ENCODE assay signal across 20 mouse cellular contexts in the genomic region with DNA sequence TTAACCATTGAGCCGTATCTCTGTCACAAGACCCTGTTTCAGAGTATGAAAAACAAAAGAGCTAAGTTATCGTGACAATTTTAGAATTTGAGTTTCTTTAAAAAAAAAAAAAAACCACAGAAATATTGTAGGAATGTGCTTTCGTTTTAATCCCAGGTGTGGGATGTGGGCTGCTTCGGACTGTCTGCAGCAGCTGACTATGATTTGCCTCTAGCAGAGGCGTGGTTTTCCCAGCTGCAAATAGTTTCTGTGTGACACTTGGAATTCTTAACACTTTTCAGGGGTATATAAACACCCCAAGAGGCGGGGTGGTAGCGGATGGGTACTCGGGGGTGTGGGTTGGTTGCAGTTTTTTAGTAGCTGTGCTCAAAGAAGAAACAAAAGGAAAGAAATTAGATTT. TPM values are rescaled to one million over a fixed set of nuclear protein-coding genes. Genes with fewer than 3 reads are reported as not detected.
A peak's percentile ranks its signal among the peaks of the same experiment; 100 is the strongest.
DNase-seq lines count a peak whose midpoint lies in the region; ATAC-seq and TF ChIP-seq lines count a peak whose summit lies in the region.
"Had no signal": no experiment of that assay in that cellular context is flagged by ENCODE, and none has a peak within 500 bp of the region (broad histone marks: within the 10 kb centered on the region; RNA-seq: fewer than 3 reads in every experiment).

No protein-coding gene starts in this region.

- no peak for TF ChIP-seq CTCF in gastrocnemius, adult 2 months (IDR thresholded peaks at IDR 0.05)
- no peak for TF ChIP-seq CTCF in midbrain, postnatal 0 days (IDR thresholded peaks at IDR 0.05)

- TF ChIP-seq POLR2A in myocyte (IDR thresholded peaks at IDR 0.05; ENCODE audit: insufficient read length, low read depth), result no peak

- H3K27ac ChIP-seq in gastrocnemius, adult 2 months, result peak overlapping the region; percentile 97
- no peak overlapping the region for H3K27ac ChIP-seq in hindbrain, embryonic 14.5 days
- no peak overlapping the region for H3K27ac ChIP-seq in hindbrain, embryonic 13.5 days
- no peak overlapping the region for H3K27ac ChIP-seq in midbrain, embryonic 13.5 days
- no peak overlapping the region for H3K27ac ChIP-seq in midbrain, postnatal 0 days (ENCODE audit: low read depth, low read length)
- H3K27ac ChIP-seq: liver, embryonic 14.5 days; midbrain, embryonic 15.5 days; neural tube, embryonic 13.5 days had no signal

- peak overlapping the region; percentile 89 for H3K4me3 ChIP-seq in gastrocnemius, adult 2 months
- no peak overlapping the region for H3K4me3 ChIP-seq in hindbrain, embryonic 14.5 days (replicated peaks; ENCODE audit: low read length)
- no peak overlapping the region for H3K4me3 ChIP-seq in hindbrain, embryonic 13.5 days
- H3K4me3 ChIP-seq in midbrain, embryonic 13.5 days (replicated peaks), result peak overlapping the region; percentile 68; the same call in 1 of the 2 replicates
- H3K4me3 ChIP-seq in midbrain, postnatal 0 days (ENCODE audit: low read depth, low read length), result no peak overlapping the region
- H3K4me3 ChIP-seq in myocyte, result peak overlapping the region; percentile 62

- H3ac ChIP-seq in myocyte (ENCODE audit: control insufficient read depth, insufficient read length), result no peak overlapping the region

- H3K9ac ChIP-seq in hindbrain, embryonic 14.5 days, result no peak overlapping the region
- no peak overlapping the region for H3K9ac ChIP-seq in hindbrain, embryonic 13.5 days
- H3K9ac ChIP-seq in midbrain, embryonic 13.5 days (replicated peaks), result no peak overlapping the region
- no peak overlapping the region for H3K9ac ChIP-seq in midbrain, postnatal 0 days (replicated peaks; ENCODE audit: low read length, poor library complexity, severe bottlenecking)
- H3K9ac ChIP-seq: midbrain, embryonic 15.5 days had no signal

- intact Hi-C loops in gastrocnemius, adult 2 months (cut with DNase I), result no loop called here

- peak; percentile 10 for DNase-seq in gastrocnemius, adult 2 months
- no peak for DNase-seq in gastrocnemius, adult 18-20 months (ENCODE audit: low spot score)
- DNase-seq in hindbrain, embryonic 14.5 days (ENCODE audit: low spot score), result no peak
- DNase-seq in midbrain, postnatal 0 days (ENCODE audit: low spot score), result no peak
- DNase-seq: B cell, adult 2 months; cerebellum, adult 18-20 months; gastrocnemius, postnatal 14 days; heart, postnatal 14 days; kidney, postnatal 10 days; right cerebral cortex, postnatal 4 days had no signal

- H3K4me2 ChIP-seq in hindbrain, embryonic 14.5 days (replicated peaks), result peak overlapping the region; percentile 71
- H3K4me2 ChIP-seq in hindbrain, embryonic 13.5 days, result no peak overlapping the region
- no peak overlapping the region for H3K4me2 ChIP-seq in midbrain, embryonic 13.5 days (replicated peaks)
- no peak overlapping the region for H3K4me2 ChIP-seq in midbrain, postnatal 0 days (ENCODE audit: low read depth, low read length, poor library complexity, severe bottlenecking)
- H3K4me2 ChIP-seq in myocyte (ENCODE audit: low read depth), result peak overlapping the region; percentile 97

- WGBS in hindbrain, embryonic 14.5 days, result 95% methylated on average over 8 of the region's 8 CpGs
- 95% methylated on average over 8 of the region's 8 CpGs for WGBS in hindbrain, embryonic 13.5 days
- 95% methylated on average over 8 of the region's 8 CpGs for WGBS in midbrain, embryonic 13.5 days
- WGBS in midbrain, postnatal 0 days, result 93% methylated on average over 8 of the region's 8 CpGs

- peaks cover 29% of the 10 kb centered on the region for H3K79me2 ChIP-seq in myocyte (ENCODE audit: control insufficient read depth, insufficient read depth)

- H3K4me1 ChIP-seq in hindbrain, embryonic 14.5 days (replicated peaks; ENCODE audit: control insufficient read depth, insufficient read depth, low read length), result peaks cover 20% of the 10 kb centered on the region
- H3K4me1 ChIP-seq in hindbrain, embryonic 13.5 days (replicated peaks), result peaks cover 38% of the 10 kb centered on the region
- peaks cover 34% of the 10 kb centered on the region for H3K4me1 ChIP-seq in midbrain, embryonic 13.5 days (replicated peaks)
- H3K4me1 ChIP-seq in midbrain, postnatal 0 days (ENCODE audit: insufficient read depth, low read length), result peaks cover 6% of the 10 kb centered on the region; the same call in 1 of the 2 replicates

- ATAC-seq in hindbrain, embryonic 14.5 days (ENCODE audit: low FRiP score), result no peak
- ATAC-seq in hindbrain, embryonic 13.5 days (ENCODE audit: low FRiP score), result no peak
- ATAC-seq in midbrain, embryonic 13.5 days, result no peak
- ATAC-seq in midbrain, postnatal 0 days (ENCODE audit: low FRiP score), result no peak
- ATAC-seq in cerebellum, adult (ENCODE audit: insufficient number of reproducible peaks, low FRiP score, low TSS enrichment), result no peak
- ATAC-seq: forebrain, embryonic 16.5 days; intestine, embryonic 16.5 days; midbrain, embryonic 15.5 days had no signal

- H3K36me3 ChIP-seq in hindbrain, embryonic 14.5 days (replicated peaks; ENCODE audit: control insufficient read depth, insufficient read depth), result peaks cover 50% of the 10 kb centered on the region
- H3K36me3 ChIP-seq in hindbrain, embryonic 13.5 days, result peaks cover 43% of the 10 kb centered on the region
- H3K36me3 ChIP-seq in midbrain, embryonic 13.5 days, result peaks cover 43% of the 10 kb centered on the region
- H3K36me3 ChIP-seq in midbrain, postnatal 0 days (ENCODE audit: insufficient read depth, low read length), result peaks cover 12% of the 10 kb centered on the region; the same call in 1 of the 2 replicates
- no peaks in the 10 kb centered on the region for H3K36me3 ChIP-seq in myocyte (ENCODE audit: control insufficient read depth, insufficient read depth)

- no peaks in the 10 kb centered on the region for H3K9me3 ChIP-seq in hindbrain, embryonic 14.5 days (ENCODE audit: control insufficient read depth, low read length)
- no peaks in the 10 kb centered on the region for H3K9me3 ChIP-seq in hindbrain, embryonic 13.5 days
- no peaks in the 10 kb centered on the region for H3K9me3 ChIP-seq in midbrain, embryonic 13.5 days
- H3K9me3 ChIP-seq in midbrain, postnatal 0 days (ENCODE audit: low read length), result no peaks in the 10 kb centered on the region
- H3K9me3 ChIP-seq: midbrain, embryonic 15.5 days; neural tube, embryonic 13.5 days had no signal

- H3K27me3 ChIP-seq in hindbrain, embryonic 14.5 days (ENCODE audit: control insufficient read depth, insufficient read depth, low read length), result no peaks in the 10 kb centered on the region
- no peaks in the 10 kb centered on the region for H3K27me3 ChIP-seq in hindbrain, embryonic 13.5 days
- no peaks in the 10 kb centered on the region for H3K27me3 ChIP-seq in midbrain, embryonic 13.5 days
- H3K27me3 ChIP-seq in midbrain, postnatal 0 days (ENCODE audit: insufficient read depth, low read length), result no peaks in the 10 kb centered on the region
- H3K27me3 ChIP-seq in myocyte (ENCODE audit: control insufficient read depth, insufficient read depth, insufficient read length), result no peaks in the 10 kb centered on the region
- H3K27me3 ChIP-seq: midbrain, embryonic 15.5 days; neural tube, embryonic 13.5 days had no signal

RNA-seq across cellular contexts. Expression of gene Adamts4, which starts 4.9 kb away (rescaled TPM):
- under 1 TPM; 0.15 to 0.73 TPM for total RNA-seq in gastrocnemius, adult 2 months (2021)
- under 1 TPM; 0.48 to 0.90 TPM for total RNA-seq in gastrocnemius, adult 18-20 months (2021)
- 3.0 and 3.7 TPM in 2 replicates for polyA plus RNA-seq in hindbrain, embryonic 14.5 days (2014; fragmentation: Nextera tagmentation; extraction: Ambion mirVana)
- 4.9 and 5.0 TPM in 2 replicates for polyA plus RNA-seq in hindbrain, embryonic 13.5 days (2015; fragmentation: Nextera tagmentation; extraction: Ambion mirVana)
- 6.5 and 7.4 TPM in 2 replicates for polyA plus RNA-seq in midbrain, embryonic 13.5 days (2015; fragmentation: Nextera tagmentation; extraction: Ambion mirVana)
- 5.2 and 8.2 TPM in 2 replicates for total RNA-seq in midbrain, postnatal 0 days (2014; rRNA removed)
- polyA plus RNA-seq in midbrain, postnatal 0 days (2015; fragmentation: Nextera tagmentation; extraction: Ambion mirVana), result 3.4 and 4.2 TPM in 2 replicates
- 15.0 TPM for polyA plus RNA-seq in myocyte (2012; fragmentation: generic; extraction: Trizol)
- total RNA-seq: common myeloid progenitor, adult 5-6 weeks had no signal

RNA-seq across cellular contexts. Expression of gene Ndufs2, which starts 5.8 kb away (rescaled TPM):
- 1,000 to 10,000 TPM; 1,014 to 1,063 TPM for total RNA-seq in gastrocnemius, adult 2 months (2021)
- total RNA-seq in gastrocnemius, adult 18-20 months (2021), result 100 to 1,000 TPM; 804 to 821 TPM
- polyA plus RNA-seq in hindbrain, embryonic 14.5 days (2014; fragmentation: Nextera tagmentation; extraction: Ambion mirVana), result 218 and 247 TPM in 2 replicates
- 222 and 228 TPM in 2 replicates for polyA plus RNA-seq in hindbrain, embryonic 13.5 days (2015; fragmentation: Nextera tagmentation; extraction: Ambion mirVana)
- polyA plus RNA-seq in midbrain, embryonic 13.5 days (2015; fragmentation: Nextera tagmentation; extraction: Ambion mirVana), result 231 and 234 TPM in 2 replicates
- total RNA-seq in midbrain, postnatal 0 days (2014; rRNA removed), result 224 and 230 TPM in 2 replicates
- 221 and 244 TPM in 2 replicates for polyA plus RNA-seq in midbrain, postnatal 0 days (2015; fragmentation: Nextera tagmentation; extraction: Ambion mirVana)
- 409 TPM for polyA plus RNA-seq in myocyte (2012; fragmentation: generic; extraction: Trizol)

RNA-seq across cellular contexts. Expression of gene Fcer1g, which starts 11.2 kb away (rescaled TPM):
- total RNA-seq in gastrocnemius, adult 2 months (2021), result 1 to 10 TPM; 2.5 to 6.1 TPM
- 1 to 10 TPM; 2.2 to 4.9 TPM for total RNA-seq in gastrocnemius, adult 18-20 months (2021)
- 25.2 and 30.1 TPM in 2 replicates for polyA plus RNA-seq in hindbrain, embryonic 14.5 days (2014; fragmentation: Nextera tagmentation; extraction: Ambion mirVana)
- polyA plus RNA-seq in hindbrain, embryonic 13.5 days (2015; fragmentation: Nextera tagmentation; extraction: Ambion mirVana), result 29.4 and 33.8 TPM in 2 replicates
- polyA plus RNA-seq in midbrain, embryonic 13.5 days (2015; fragmentation: Nextera tagmentation; extraction: Ambion mirVana), result 20.2 and 20.8 TPM in 2 replicates
- 21.3 and 25.9 TPM in 2 replicates for total RNA-seq in midbrain, postnatal 0 days (2014; rRNA removed)
- polyA plus RNA-seq in midbrain, postnatal 0 days (2015; fragmentation: Nextera tagmentation; extraction: Ambion mirVana), result 30.5 and 31.1 TPM in 2 replicates
- polyA plus RNA-seq in myocyte (2012; fragmentation: generic; extraction: Trizol), result not detected

RNA-seq across cellular contexts. Expression of gene Apoa2, which starts 20.5 kb away (rescaled TPM):
- total RNA-seq in gastrocnemius, adult 2 months (2021), result under 1 TPM in 1 of 2 experiments, not detected in 1; 0.59 TPM
- 1 to 10 TPM in 1 of 2 experiments, not detected in 1; 7.5 TPM for total RNA-seq in gastrocnemius, adult 18-20 months (2021)
- polyA plus RNA-seq in hindbrain, embryonic 14.5 days (2014; fragmentation: Nextera tagmentation; extraction: Ambion mirVana), result 5.6 and 7.0 TPM in 2 replicates
- polyA plus RNA-seq in hindbrain, embryonic 13.5 days (2015; fragmentation: Nextera tagmentation; extraction: Ambion mirVana), result 4.4 and 6.0 TPM in 2 replicates
- 2.6 and 5.1 TPM in 2 replicates for polyA plus RNA-seq in midbrain, embryonic 13.5 days (2015; fragmentation: Nextera tagmentation; extraction: Ambion mirVana)
- 3.7 TPM in 1 of 2 replicates, not detected in the other for total RNA-seq in midbrain, postnatal 0 days (2014; rRNA removed)
- 5.2 and 7.2 TPM in 2 replicates for polyA plus RNA-seq in midbrain, postnatal 0 days (2015; fragmentation: Nextera tagmentation; extraction: Ambion mirVana)
- polyA plus RNA-seq in myocyte (2012; fragmentation: generic; extraction: Trizol), result not detected
- total RNA-seq: gastrocnemius, postnatal 14 days had no signal

RNA-seq across cellular contexts. Expression of gene Tomm40l, which starts 23.0 kb away (rescaled TPM):
- total RNA-seq in gastrocnemius, adult 2 months (2021), result 10 to 100 TPM; 43.2 to 56.3 TPM
- total RNA-seq in gastrocnemius, adult 18-20 months (2021), result 10 to 100 TPM; 47.6 to 51.7 TPM
- polyA plus RNA-seq in hindbrain, embryonic 14.5 days (2014; fragmentation: Nextera tagmentation; extraction: Ambion mirVana), result 41.2 and 47.0 TPM in 2 replicates
- polyA plus RNA-seq in hindbrain, embryonic 13.5 days (2015; fragmentation: Nextera tagmentation; extraction: Ambion mirVana), result 35.4 and 42.4 TPM in 2 replicates
- polyA plus RNA-seq in midbrain, embryonic 13.5 days (2015; fragmentation: Nextera tagmentation; extraction: Ambion mirVana), result 33.5 and 37.9 TPM in 2 replicates
- 49.8 and 57.6 TPM in 2 replicates for total RNA-seq in midbrain, postnatal 0 days (2014; rRNA removed)
- 33.9 and 44.6 TPM in 2 replicates for polyA plus RNA-seq in midbrain, postnatal 0 days (2015; fragmentation: Nextera tagmentation; extraction: Ambion mirVana)
- 49.4 TPM for polyA plus RNA-seq in myocyte (2012; fragmentation: generic; extraction: Trizol)

Comparison
In these comparisons a context has a peak if more than half of its experiments do, and no peak if none do; other contexts are left out.
1. H3K4me3 ChIP-seq: peak in gastrocnemius, adult 2 months (single experiment), midbrain, embryonic 13.5 days (single experiment) and myocyte (single experiment); none in hindbrain, embryonic 14.5 days (single experiment), hindbrain, embryonic 13.5 days (single experiment) and midbrain, postnatal 0 days (single experiment).
2. H3K4me2 ChIP-seq: peak in hindbrain, embryonic 14.5 days (single experiment) and myocyte (single experiment); none in hindbrain, embryonic 13.5 days (single experiment), midbrain, embryonic 13.5 days (single experiment) and midbrain, postnatal 0 days (single experiment).
3. RNA of gene Fcer1g, which starts 11.2 kb away (polyA plus RNA-seq): 29.4 to 33.8 TPM in hindbrain, embryonic 13.5 days, 30.5 to 31.1 TPM in midbrain, postnatal 0 days, 25.2 to 30.1 TPM in hindbrain, embryonic 14.5 days and 20.2 to 20.8 TPM in midbrain, embryonic 13.5 days; not detected in myocyte (single experiment); every median in the first group is over 10 times any median in the second.